Mouse (Mus musculus) heart, postnatal 0 days (tissue): ENCODE data around the gene Hoxa5. TPM values are rescaled to one million over a fixed set of nuclear protein-coding genes. Genes with fewer than 3 reads are reported as not detected.

Source experiments
- ATAC-seq: fragments of 200-750 bp; cut with Nextera tagmentation; 2 replicates; pipeline ENCODE4 v1.8.0; 2017; ENCODE audit warnings: low read depth, moderate number of reproducible peaks, moderate library complexity; ENCODE audit not compliant: insufficient read depth
- DNase-seq: peaks from one replicate; pipeline ENCODE4 v3.0.0-alpha.2; 2016; ENCODE audit warnings: low spot score
- H3K27ac ChIP-seq: fragments of 300-500 bp; sonication (generic); 2 replicates; pipeline ENCODE4 v1.5.1; 2014; ENCODE audit warnings: low read depth, mild to moderate bottlenecking
- H3K27me3 ChIP-seq: fragments of 300-500 bp; sonication (generic); 2 replicates; pipeline ENCODE4 v1.6.1; 2014; ENCODE audit warnings: low read length, mixed read lengths; ENCODE audit not compliant: control insufficient read depth, insufficient read depth
- H3K36me3 ChIP-seq: fragments of 300-500 bp; sonication (generic); replicated peaks from 2 replicates; pipeline ENCODE4 v1.6.1; 2014; ENCODE audit warnings: low read length, mixed read lengths; ENCODE audit not compliant: control insufficient read depth, insufficient read depth
- H3K4me1 ChIP-seq: fragments of 300-500 bp; sonication (generic); 2 replicates; pipeline ENCODE4 v1.6.1; 2014; ENCODE audit warnings: antibody characterized with exemption; ENCODE audit not compliant: control insufficient read depth, insufficient read depth
- H3K4me2 ChIP-seq: fragments of 300-500 bp; sonication (generic); 2 replicates; pipeline ENCODE4 v1.6.1; 2014; ENCODE audit warnings: low read depth, mild to moderate bottlenecking, low read length, moderate library complexity
- H3K4me3 ChIP-seq: fragments of 300-500 bp; sonication (generic); 2 replicates; pipeline ENCODE4 v1.5.1; 2014; ENCODE audit warnings: low read depth, low read length
- H3K9ac ChIP-seq: fragments of 300-500 bp; sonication (generic); replicated peaks from 2 replicates; pipeline ENCODE4 v1.6.1; 2014; ENCODE audit warnings: low read depth, low read length, mixed read lengths
- H3K9me3 ChIP-seq: fragments of 300-500 bp; sonication (generic); replicated peaks from 2 replicates; pipeline ENCODE4 v1.6.1; 2016; ENCODE audit warnings: low read length; ENCODE audit not compliant: control insufficient read depth
- CTCF ChIP-seq: IDR thresholded peaks from 2 replicates; pipeline ENCODE4 v1.5.1; 2016; ENCODE audit warnings: antibody characterized with exemption, control low read depth, low read depth
- EP300 ChIP-seq: IDR thresholded peaks from 2 replicates; pipeline ENCODE4 v1.6.1; 2016; ENCODE audit warnings: antibody characterized with exemption, low read depth
- WGBS: fragments of 180-500 bp; shearing (Covaris S2); extraction: QIAGEN DNeasy Blood & Tissue Kit; methylation state at CpG from one replicate; pipeline ENCODE4 v1.1.7; 2014; 5-methylcytosine and 5-hydroxymethylcytosine counted together
- polyA plus RNA-seq: library from polyadenylated mRNA; unstranded; fragments of >200 nt; fragmentation: Nextera tagmentation; extraction: Ambion mirVana; gene quantifications from 2 replicates; pipeline ENCODE4 v1.2.1, GENCODE M21; 2015
- total RNA-seq: library from RNA; depleted of rRNA; stranded (reverse); fragments of >200 nt; gene quantifications from 2 replicates; pipeline ENCODE4 v1.2.3, GENCODE M21; 2014; ENCODE audit warnings: low replicate concordance

Hoxa5 gene
- total and polyA plus RNA-seq, 2 experiments from 2014 or later: 0.36 to 3.5 TPM

- no peak overlapping the region for H3K4me3 ChIP-seq
- no peaks in the 10 kb centered on the region for H3K4me1 ChIP-seq
- no peak overlapping the region for H3K4me2 ChIP-seq
- WGBS: 21% methylated on average over 13 of the region's 13 CpGs
- H3K27me3 ChIP-seq: peaks cover 100% of the 10 kb centered on the region
- no peaks in the 10 kb centered on the region for H3K36me3 ChIP-seq
- no peak for DNase-seq
- H3K9ac ChIP-seq: no peak overlapping the region
- ATAC-seq: no peak
- H3K27ac ChIP-seq: no peak overlapping the region
- no peak for TF ChIP-seq EP300
- H3K9me3 ChIP-seq: no peaks in the 10 kb centered on the region
Observed at GRCm38 (mm10) chr6:52222729-52223128, 18.3 kb upstream of the Hoxa5 start.

GRCm38 (mm10) chr6:52221993-52222685, 17.8 kb upstream of the Hoxa5 start:
- Histone ChIP-seq H3K4me3 (peak overlapping the region; percentile 49), H3K4me2 (peak overlapping the region; percentile 70), H3K27ac (no peak overlapping the region), H3K9me3 (no peaks in the 10 kb centered on the region), H3K9ac (no peak overlapping the region), H3K27me3 (peaks cover 100% of the 10 kb centered on the region), H3K36me3 (no peaks in the 10 kb centered on the region), H3K4me1 (no peaks in the 10 kb centered on the region)
- 13% methylated on average over 21 of the region's 21 CpGs for WGBS
- TF ChIP-seq EP300: no peak
- TF ChIP-seq CTCF: no peak
- peak; percentile 12; the same call in 1 of the 2 replicates for ATAC-seq
- DNase-seq: no peak

DNA sequence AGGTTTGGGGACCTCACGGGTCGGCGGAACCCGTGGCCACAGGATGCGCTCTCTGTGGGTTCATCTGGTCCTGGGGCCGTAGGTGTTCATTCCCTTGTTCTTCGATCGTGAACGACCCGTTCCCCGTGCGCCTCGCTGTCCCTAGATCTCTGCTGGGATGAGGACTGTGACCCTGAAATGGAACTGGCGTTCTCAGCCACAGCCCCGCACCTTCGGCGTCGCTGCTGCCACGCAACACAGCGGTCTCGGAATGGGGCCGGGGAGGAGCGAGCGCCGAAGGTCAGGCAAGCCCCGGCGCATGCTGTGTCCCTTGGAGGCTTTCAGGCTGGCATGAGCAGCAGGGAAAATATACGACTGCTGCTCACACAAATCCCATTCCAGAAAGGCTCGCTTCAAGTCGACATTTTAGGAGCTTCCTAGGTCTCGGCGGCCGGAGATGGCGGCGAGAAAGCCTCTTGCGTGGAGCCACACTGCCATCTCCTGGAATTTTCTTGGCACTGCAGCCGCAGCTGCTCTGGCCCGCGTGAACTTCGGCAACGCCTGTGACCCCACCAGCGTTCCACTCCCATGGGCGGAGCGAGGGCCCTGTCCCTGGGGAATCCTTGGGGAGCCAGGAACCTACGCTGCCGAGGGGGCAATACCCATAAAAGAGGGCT, 17.1 kb upstream of the Hoxa5 start, which contains the start of gene Hoxa7:
Gene Hoxa7 (minus strand): TSS at position 518 of the 656 bp plus-strand sequence.
- Histone ChIP-seq H3K4me1 (no peaks in the 10 kb centered on the region), H3K27me3 (peaks cover 100% of the 10 kb centered on the region), H3K4me2 (peak within 1 kb of the TSS; percentile 70), H3K9me3 (no peaks in the 10 kb centered on the region), H3K4me3 (peak within 1 kb of the TSS; percentile 49), H3K36me3 (no peaks in the 10 kb centered on the region), H3K9ac (no peak within 1 kb of the TSS), H3K27ac (no peak within 1 kb of the TSS)
- DNase-seq (peak; percentile 73), ATAC-seq (peak; percentile 73)
- TF ChIP-seq CTCF: peak; percentile 91
- TF ChIP-seq EP300: no peak
- WGBS: 1% methylated on average over 46 of the region's 46 CpGs

DNA sequence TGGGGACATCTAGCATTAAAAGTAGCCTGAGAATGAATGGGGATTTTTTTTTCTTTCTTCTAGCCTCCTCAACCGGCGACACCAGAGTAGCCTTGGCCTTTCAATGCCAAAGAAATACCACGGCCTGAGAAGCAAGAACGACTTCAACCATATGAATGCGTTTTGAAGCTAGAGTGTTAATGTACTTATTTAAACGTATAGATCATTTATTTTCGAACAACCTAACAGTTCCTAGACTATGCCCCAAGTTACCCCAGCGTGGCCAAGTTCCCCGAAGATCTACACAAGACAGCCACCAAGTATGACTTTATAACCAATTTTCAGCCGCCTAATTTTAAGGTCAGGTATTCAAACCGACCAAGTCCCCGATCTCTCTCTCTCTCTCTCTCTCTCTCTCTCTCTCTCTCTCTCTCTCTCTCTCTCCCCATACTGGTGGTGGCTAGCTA, 16.5 kb upstream of the Hoxa5 start:
- H3K4me1 ChIP-seq: no peaks in the 10 kb centered on the region
- no peaks in the 10 kb centered on the region for H3K36me3 ChIP-seq
- H3K4me3 ChIP-seq: peak overlapping the region; percentile 49
- H3K27ac ChIP-seq: no peak overlapping the region
- no peaks in the 10 kb centered on the region for H3K9me3 ChIP-seq
- H3K27me3 ChIP-seq: peaks cover 100% of the 10 kb centered on the region
- no peak for TF ChIP-seq CTCF
- no peak for TF ChIP-seq EP300
- DNase-seq (no peak), ATAC-seq (no peak)
- 13% methylated on average over 12 of the region's 12 CpGs for WGBS
- H3K4me2 ChIP-seq: peak overlapping the region; percentile 70
- H3K9ac ChIP-seq: no peak overlapping the region

GRCm38 (mm10) chr6:52220003-52220864, 15.8 kb upstream of the Hoxa5 start:
- Histone ChIP-seq H3K36me3 (no peaks in the 10 kb centered on the region), H3K4me2 (no peak overlapping the region), H3K4me1 (no peaks in the 10 kb centered on the region), H3K4me3 (no peak overlapping the region), H3K27ac (no peak overlapping the region), H3K9me3 (no peaks in the 10 kb centered on the region), H3K27me3 (peaks cover 100% of the 10 kb centered on the region), H3K9ac (no peak overlapping the region)
- 28% methylated on average over 32 of the region's 32 CpGs for WGBS
- no peak for DNase-seq
- ATAC-seq: no peak
- TF ChIP-seq CTCF (no peak), EP300 (no peak)
